Mouse (Mus musculus): Measurements from ENCODE around the gene Mrpl48. TPM values are rescaled to one million over a fixed set of nuclear protein-coding genes. Genes with fewer than 3 reads are reported as not detected.
A peak's percentile ranks its signal among the peaks of the same experiment; 100 is the strongest.

The Mrpl48 gene
- polyA plus RNA-seq, 1 experiment = 59.3 TPM

- Histone ChIP-seq H3K4me1 (ENCODE audit: control insufficient read depth, insufficient read depth, low read length) (no peaks in the 10 kb centered on the region), H3K27ac (ENCODE audit: insufficient read depth, low read depth, low read length) (no peak overlapping the region), H3K4me3 (ENCODE audit: insufficient read depth, low read length) (no peak overlapping the region)
- no peak for TF ChIP-seq POLR2A (IDR thresholded peaks at IDR 0.05; ENCODE audit: borderline replicate concordance, low read depth, low read length)
- no peak for TF ChIP-seq CTCF (IDR thresholded peaks at IDR 0.05; ENCODE audit: low read depth, low read length)
Measured at GRCm38 (mm10) chr7:100637657-100638056, 29.6 kb upstream of the Mrpl48 start.

GRCm38 (mm10) chr7:100624538-100624937 is 16.4 kb upstream of the Mrpl48 start:
- Histone ChIP-seq H3K4me3 (ENCODE audit: insufficient read depth, low read length) (no peak overlapping the region), H3K4me1 (ENCODE audit: control insufficient read depth, insufficient read depth, low read length) (0 out of 2 replicates have a peak, but pooled peaks cover 6% of the 10 kb centered on the region), H3K27ac (ENCODE audit: insufficient read depth, low read depth, low read length) (no peak overlapping the region)
- TF ChIP-seq POLR2A (IDR thresholded peaks at IDR 0.05; ENCODE audit: borderline replicate concordance, low read depth, low read length) (no peak), CTCF (IDR thresholded peaks at IDR 0.05; ENCODE audit: low read depth, low read length) (no peak)

GRCm38 (mm10) chr7:100622277-100622676 is 14.2 kb upstream of the Mrpl48 start:
- Histone ChIP-seq H3K4me3 (ENCODE audit: insufficient read depth, low read length) (no peak overlapping the region), H3K4me1 (ENCODE audit: control insufficient read depth, insufficient read depth, low read length) (0 out of 2 replicates have a peak, but pooled peaks cover 6% of the 10 kb centered on the region), H3K27ac (ENCODE audit: insufficient read depth, low read depth, low read length) (no peak overlapping the region)
- TF ChIP-seq POLR2A (IDR thresholded peaks at IDR 0.05; ENCODE audit: borderline replicate concordance, low read depth, low read length) (no peak), CTCF (IDR thresholded peaks at IDR 0.05; ENCODE audit: low read depth, low read length) (no peak)

GRCm38 (mm10) chr7:100616121-100616857 is 8.2 kb upstream of the Mrpl48 start:
- Histone ChIP-seq H3K4me3 (ENCODE audit: insufficient read depth, low read length) (no peak overlapping the region), H3K4me1 (ENCODE audit: control insufficient read depth, insufficient read depth, low read length) (0 out of 2 replicates have a peak, but pooled peaks cover 3% of the 10 kb centered on the region), H3K27ac (ENCODE audit: insufficient read depth, low read depth, low read length) (no peak overlapping the region)
- TF ChIP-seq CTCF (IDR thresholded peaks at IDR 0.05; ENCODE audit: low read depth, low read length) = no peak
- TF ChIP-seq POLR2A (IDR thresholded peaks at IDR 0.05; ENCODE audit: borderline replicate concordance, low read depth, low read length) = no peak

GRCm38 (mm10) chr7:100608910-100609309 is 809 bp upstream of the Mrpl48 start:
- TF ChIP-seq CTCF (IDR thresholded peaks at IDR 0.05; ENCODE audit: low read depth, low read length) = no peak
- TF ChIP-seq POLR2A (IDR thresholded peaks at IDR 0.05; ENCODE audit: borderline replicate concordance, low read depth, low read length) = no peak
- peaks cover 13% of the 10 kb centered on the region for H3K4me1 ChIP-seq (ENCODE audit: control insufficient read depth, insufficient read depth, low read length)
- H3K27ac ChIP-seq (ENCODE audit: insufficient read depth, low read depth, low read length) = no peak overlapping the region
- peak overlapping the region; percentile 91 for H3K4me3 ChIP-seq (ENCODE audit: insufficient read depth, low read length)

- Histone ChIP-seq H3K27ac (ENCODE audit: insufficient read depth, low read depth, low read length) (peak within 1 kb of the TSS; percentile 75), H3K4me3 (ENCODE audit: insufficient read depth, low read length) (peak within 1 kb of the TSS; percentile 91), H3K4me1 (ENCODE audit: control insufficient read depth, insufficient read depth, low read length) (peaks cover 13% of the 10 kb centered on the region)
- TF ChIP-seq POLR2A (IDR thresholded peaks at IDR 0.05; ENCODE audit: borderline replicate concordance, low read depth, low read length) (no peak), CTCF (IDR thresholded peaks at IDR 0.05; ENCODE audit: low read depth, low read length) (no peak)
Measured at GRCm38 (mm10) chr7:100607214-100608129, 629 bp downstream of the Mrpl48 start, which contains the start of gene Rab6a. TSS of gene Rab6a (plus strand) at chr7:100607410.

GRCm38 (mm10) chr7:100600211-100600610 is 7.9 kb downstream of the Mrpl48 start:
- no peak overlapping the region for H3K4me3 ChIP-seq (ENCODE audit: insufficient read depth, low read length)
- no peak overlapping the region for H3K27ac ChIP-seq (ENCODE audit: insufficient read depth, low read depth, low read length)
- TF ChIP-seq POLR2A (IDR thresholded peaks at IDR 0.05; ENCODE audit: borderline replicate concordance, low read depth, low read length) (no peak), CTCF (IDR thresholded peaks at IDR 0.05; ENCODE audit: low read depth, low read length) (no peak)
- H3K4me1 ChIP-seq (ENCODE audit: control insufficient read depth, insufficient read depth, low read length) = peaks cover 6% of the 10 kb centered on the region

GRCm38 (mm10) chr7:100593349-100593748 is 14.8 kb downstream of the Mrpl48 start:
- H3K4me1 ChIP-seq (ENCODE audit: control insufficient read depth, insufficient read depth, low read length) = peaks cover 14% of the 10 kb centered on the region
- TF ChIP-seq POLR2A (IDR thresholded peaks at IDR 0.05; ENCODE audit: borderline replicate concordance, low read depth, low read length) = no peak
- TF ChIP-seq CTCF (IDR thresholded peaks at IDR 0.05; ENCODE audit: low read depth, low read length) = no peak
- H3K4me3 ChIP-seq (ENCODE audit: insufficient read depth, low read length) = no peak overlapping the region
- H3K27ac ChIP-seq (ENCODE audit: insufficient read depth, low read depth, low read length) = no peak overlapping the region

- TF ChIP-seq CTCF (IDR thresholded peaks at IDR 0.05; ENCODE audit: low read depth, low read length) (no peak), POLR2A (IDR thresholded peaks at IDR 0.05; ENCODE audit: borderline replicate concordance, low read depth, low read length) (no peak)
- Histone ChIP-seq H3K4me1 (ENCODE audit: control insufficient read depth, insufficient read depth, low read length) (peaks cover 14% of the 10 kb centered on the region), H3K4me3 (ENCODE audit: insufficient read depth, low read length) (peak overlapping the region; percentile 85), H3K27ac (ENCODE audit: insufficient read depth, low read depth, low read length) (peak overlapping the region; percentile 97)
Measured at GRCm38 (mm10) chr7:100591522-100591852, 16.6 kb downstream of the Mrpl48 start.

Measured in bone marrow macrophage, adult 2 months (primary cell).